Mouse (Mus musculus): ENCODE results near the gene Hhat.

GRCm38 (mm10) chr1:192447666-192448065, 323.4 kb downstream of the Hhat start:
- no peak for TF ChIP-seq POLR2AphosphoS5 (IDR thresholded peaks at IDR 0.05; ENCODE audit: borderline replicate concordance, low read depth, low read length)
- TF ChIP-seq HCFC1 (IDR thresholded peaks at IDR 0.05; ENCODE audit: low read depth, low read length), result no peak
- TF ChIP-seq MYB (IDR thresholded peaks at IDR 0.05; ENCODE audit: low read depth, low read length), result no peak
- no peak for TF ChIP-seq USF2 (IDR thresholded peaks at IDR 0.05; ENCODE audit: borderline replicate concordance in 1 of 2, insufficient read depth in 1 of 2, low read depth in 1 of 2, low read length in 2 of 2)
- TF ChIP-seq CTCF (IDR thresholded peaks at IDR 0.05 in 2 of 3, conservative IDR thresholded peaks at IDR 0.05 in 1 of 3; ENCODE audit: control insufficient read depth in 1 of 3, insufficient read depth in 1 of 3, low read depth in 2 of 3, low read length in 3 of 3, poor library complexity in 1 of 3, severe bottlenecking in 1 of 3), result no peak
- TF ChIP-seq EP300 (IDR thresholded peaks at IDR 0.05; ENCODE audit: low read depth in 1 of 2, low read length in 2 of 2), result no peak
- no peak for TF ChIP-seq E2F4 (IDR thresholded peaks at IDR 0.05; ENCODE audit: borderline replicate concordance, low read depth, low read length)
- no peak for TF ChIP-seq POLR2A (IDR thresholded peaks at IDR 0.05; ENCODE audit: control insufficient read depth in 1 of 2, insufficient read depth in 1 of 2, low read depth in 1 of 2, low read length in 2 of 2, poor library complexity in 1 of 2)
- no peak for TF ChIP-seq ZC3H11A (IDR thresholded peaks at IDR 0.05; ENCODE audit: low read depth, low read length)
- no peak for TF ChIP-seq NRF1 (IDR thresholded peaks at IDR 0.05; ENCODE audit: insufficient read depth, low read depth, low read length, poor library complexity, severe bottlenecking)
- no peak for TF ChIP-seq USF1 (IDR thresholded peaks at IDR 0.05; ENCODE audit: low read depth, low read length)
- no peak for TF ChIP-seq CHD2 (IDR thresholded peaks at IDR 0.05; ENCODE audit: low read length)
- TF ChIP-seq ETS1 (IDR thresholded peaks at IDR 0.05; ENCODE audit: low read depth, low read length), result no peak
- TF ChIP-seq MEF2A (IDR thresholded peaks at IDR 0.05; ENCODE audit: extremely low read depth, insufficient replicate concordance, low read depth, low read length, poor library complexity, severe bottlenecking), result no peak

All from MEL (cell line).